Mouse (Mus musculus) cerebellum, postnatal 4 days (tissue): ENCODE results near the gene Ccdc117.
"Not testable (repeated sequence)": the region's sequence is repeated elsewhere in the genome, so short reads cannot be mapped to it uniquely, and the experiment has no call there.

Source experiments
- DNase-seq, 2 experiments: peaks; one replicate each; pipeline ENCODE4 v3.0.0; 2022; ENCODE audit warnings: low spot score in 2 of 2, mixed read lengths in 1 of 2

Gene Ccdc117

DNA sequence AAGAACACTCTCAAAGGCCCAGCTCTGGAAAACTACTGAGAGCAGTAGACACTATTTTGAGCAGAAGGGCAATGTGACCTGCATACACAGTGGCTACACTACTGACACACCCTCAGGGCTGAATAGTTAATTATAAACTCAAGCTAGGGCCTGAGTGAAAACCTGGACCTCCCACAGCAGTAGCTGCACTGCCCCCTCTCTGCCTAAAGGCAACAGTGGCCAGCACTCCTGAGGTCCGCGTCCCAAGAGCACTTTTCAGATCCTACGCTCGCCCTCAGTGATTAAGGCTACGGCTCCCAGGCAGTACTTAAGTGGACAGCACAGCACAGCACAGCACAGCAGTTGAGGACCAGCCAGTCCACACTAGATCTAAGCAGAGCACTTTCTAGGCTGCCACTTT is 8.9 kb downstream of the Ccdc117 start:
- no peak for DNase-seq

DNA sequence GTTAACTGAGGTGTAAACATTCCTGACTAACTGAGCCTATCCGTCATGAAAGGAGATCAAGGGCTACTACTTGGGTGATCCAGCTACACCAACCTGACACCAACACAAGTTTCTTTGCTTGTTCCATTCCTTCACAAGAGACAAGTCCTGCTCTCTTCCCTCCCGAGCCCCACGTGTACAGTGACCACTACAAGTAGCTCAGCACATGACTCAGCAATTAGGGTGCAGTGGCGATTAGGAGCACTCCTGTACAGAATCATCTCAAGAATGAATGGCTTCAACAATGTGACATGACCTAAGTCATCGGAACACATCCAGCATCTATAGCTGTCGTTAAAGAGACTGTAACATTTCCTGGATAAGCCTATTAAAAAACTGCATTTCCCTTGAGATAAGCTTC is 11.3 kb downstream of the Ccdc117 start:
- DNase-seq, result no peak

DNA sequence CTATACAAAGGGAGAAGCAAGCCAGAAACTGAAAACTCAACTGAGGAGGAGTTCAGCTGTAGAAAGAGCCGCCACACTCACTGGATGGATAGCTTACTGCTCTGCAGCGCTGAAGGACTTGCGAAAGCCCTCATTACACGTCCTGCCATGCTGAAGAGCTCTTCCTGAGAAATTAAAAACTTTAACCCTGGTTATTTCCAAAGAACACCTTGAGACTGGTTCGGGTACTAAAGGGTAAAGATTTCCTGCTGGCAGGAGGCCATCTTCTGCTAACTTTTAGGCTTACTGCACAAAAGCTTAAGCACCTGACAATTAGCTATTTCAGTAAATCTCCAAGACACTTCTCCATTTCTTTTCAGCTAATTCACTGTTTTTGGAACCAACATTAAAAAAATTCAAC is 11.8 kb downstream of the Ccdc117 start:
- no peak for DNase-seq

DNA sequence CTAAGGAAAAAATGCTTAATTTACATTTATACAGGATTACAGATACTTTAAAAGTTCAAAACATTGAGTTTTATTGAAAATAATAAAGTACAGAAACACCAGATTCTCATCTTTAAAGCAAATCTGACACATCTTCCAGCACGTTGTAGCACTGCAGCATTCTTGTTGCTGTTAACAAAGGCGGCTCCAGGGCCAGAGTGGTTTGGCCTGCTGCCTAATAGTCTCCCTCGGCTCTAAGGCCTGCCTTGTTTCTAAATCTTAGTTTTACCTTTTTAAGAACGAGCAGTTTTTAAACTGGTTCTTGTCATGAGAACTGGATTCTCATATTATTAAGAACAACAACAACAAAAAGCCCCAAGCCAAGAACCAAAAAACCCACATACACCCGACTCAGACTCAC is 13.1 kb downstream of the Ccdc117 start:
- DNase-seq, result no peak

DNA sequence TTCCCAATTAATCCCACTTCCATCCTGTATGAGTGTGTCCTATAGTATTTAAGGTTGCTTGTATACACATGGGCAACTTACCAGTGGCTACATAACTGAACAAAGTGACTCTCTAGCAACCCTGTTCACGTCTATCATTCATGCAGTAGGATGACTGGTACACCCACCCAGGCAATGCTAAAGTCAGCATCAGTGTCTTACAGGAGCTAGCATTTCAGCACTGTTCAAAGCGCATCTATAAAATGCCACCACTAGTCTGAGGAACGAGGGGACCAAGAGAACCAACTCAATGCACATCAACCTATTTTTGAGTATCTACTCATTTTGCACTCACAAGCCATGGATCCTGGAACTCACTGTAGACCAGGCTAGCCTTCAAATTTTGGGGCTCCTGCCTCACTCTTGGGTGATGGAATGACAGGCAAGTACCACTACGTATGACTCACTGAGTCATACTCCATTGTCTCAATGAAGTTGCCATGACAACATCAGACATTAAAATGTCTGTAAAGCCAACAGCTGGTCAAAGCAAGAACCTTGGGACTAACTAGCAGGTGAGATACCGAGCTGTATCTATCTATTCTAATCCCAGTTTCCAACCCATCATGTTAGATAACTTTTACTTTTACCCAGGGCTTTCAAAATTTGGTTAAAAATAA is 14.0 kb downstream of the Ccdc117 start:
- DNase-seq, result no peak

DNA sequence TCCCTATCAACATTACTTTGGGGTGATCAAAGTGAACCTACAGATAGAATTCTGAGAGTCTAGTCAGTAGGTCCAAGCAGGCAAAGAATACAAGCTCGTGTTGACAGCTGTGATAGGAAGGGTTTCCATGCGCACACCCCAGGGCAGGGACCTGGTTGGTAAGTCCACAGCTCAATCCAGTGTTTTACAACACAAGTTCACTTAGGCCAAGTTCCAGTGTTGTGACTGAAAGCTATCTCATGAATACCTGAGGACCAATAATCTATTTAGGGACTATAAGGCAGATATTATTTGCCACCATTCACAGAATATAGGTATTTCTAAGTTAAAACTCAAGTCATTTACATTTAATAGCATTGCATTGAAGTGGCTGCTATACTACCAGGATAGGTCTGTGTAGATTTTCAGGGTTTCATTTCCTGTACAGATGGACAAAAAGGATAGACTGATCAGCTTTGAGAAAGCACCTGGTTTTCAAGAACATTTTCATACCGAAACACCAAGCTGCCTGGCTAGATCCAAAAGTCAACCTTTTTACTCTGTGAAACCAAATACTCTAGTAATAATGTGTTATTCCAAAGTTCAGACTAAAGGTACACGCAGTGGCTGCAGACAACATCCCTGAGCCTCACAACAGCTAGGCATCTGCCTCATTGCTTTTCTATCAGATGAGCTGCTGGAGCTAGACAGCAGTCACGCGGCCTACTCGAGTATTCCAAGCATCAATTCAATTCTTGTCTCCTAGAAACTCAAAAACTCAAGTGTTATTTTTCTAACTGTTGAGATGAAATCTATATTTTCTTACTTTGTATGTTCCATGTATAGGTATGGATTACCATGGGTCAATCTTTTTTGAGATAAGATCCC is 15.2 kb downstream of the Ccdc117 start:
- no peak for DNase-seq

DNA sequence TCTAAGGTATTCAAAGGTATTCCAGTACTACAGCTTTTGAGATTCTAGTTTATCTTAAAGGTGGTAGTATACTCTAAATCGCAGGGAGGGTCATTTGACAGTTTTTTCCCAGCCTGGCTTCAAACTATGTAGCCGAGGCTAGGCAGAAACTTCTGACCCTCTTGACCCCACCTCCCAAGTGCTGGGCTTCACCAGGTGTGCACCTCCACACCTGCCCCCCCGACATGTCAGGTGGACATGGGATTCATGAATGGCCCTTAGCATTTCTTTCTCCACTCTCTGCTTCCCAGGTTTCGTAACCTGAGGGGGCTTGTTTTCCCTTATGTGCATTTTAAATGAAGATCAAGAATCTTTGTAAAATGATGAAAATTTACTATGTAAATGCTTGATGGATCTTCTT is 16.6 kb downstream of the Ccdc117 start:
- no peak for DNase-seq

DNA sequence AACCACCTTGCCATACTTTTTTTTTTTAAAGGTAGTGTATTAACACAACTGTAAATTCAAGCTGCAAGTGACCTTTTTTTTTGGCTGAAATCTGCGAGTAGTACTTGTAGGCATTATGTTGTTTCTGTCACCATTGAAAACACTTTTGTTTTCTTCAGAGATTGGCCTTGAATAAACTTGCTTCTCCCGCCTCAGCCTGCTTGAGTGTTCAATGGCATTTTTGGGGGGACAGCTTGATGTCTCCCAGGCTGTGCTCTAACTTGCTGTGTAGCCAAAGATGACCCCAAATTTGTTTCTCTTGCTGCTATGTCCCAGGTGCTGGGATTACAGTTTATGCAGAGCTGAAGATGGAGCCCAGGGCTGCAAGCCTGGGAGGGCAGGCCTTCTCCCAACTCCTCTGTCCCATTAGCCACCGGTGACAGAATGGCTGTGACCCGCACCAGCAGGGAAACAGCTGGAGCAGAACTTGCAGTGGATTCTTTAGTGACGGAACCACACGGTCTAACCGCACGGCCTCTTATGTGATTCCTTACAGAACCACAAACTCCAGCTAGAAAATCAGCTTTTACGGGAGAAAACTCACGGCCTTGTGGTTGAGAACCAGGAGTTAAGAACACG is 19.1 kb downstream of the Ccdc117 start:
- no peak for DNase-seq

DNA sequence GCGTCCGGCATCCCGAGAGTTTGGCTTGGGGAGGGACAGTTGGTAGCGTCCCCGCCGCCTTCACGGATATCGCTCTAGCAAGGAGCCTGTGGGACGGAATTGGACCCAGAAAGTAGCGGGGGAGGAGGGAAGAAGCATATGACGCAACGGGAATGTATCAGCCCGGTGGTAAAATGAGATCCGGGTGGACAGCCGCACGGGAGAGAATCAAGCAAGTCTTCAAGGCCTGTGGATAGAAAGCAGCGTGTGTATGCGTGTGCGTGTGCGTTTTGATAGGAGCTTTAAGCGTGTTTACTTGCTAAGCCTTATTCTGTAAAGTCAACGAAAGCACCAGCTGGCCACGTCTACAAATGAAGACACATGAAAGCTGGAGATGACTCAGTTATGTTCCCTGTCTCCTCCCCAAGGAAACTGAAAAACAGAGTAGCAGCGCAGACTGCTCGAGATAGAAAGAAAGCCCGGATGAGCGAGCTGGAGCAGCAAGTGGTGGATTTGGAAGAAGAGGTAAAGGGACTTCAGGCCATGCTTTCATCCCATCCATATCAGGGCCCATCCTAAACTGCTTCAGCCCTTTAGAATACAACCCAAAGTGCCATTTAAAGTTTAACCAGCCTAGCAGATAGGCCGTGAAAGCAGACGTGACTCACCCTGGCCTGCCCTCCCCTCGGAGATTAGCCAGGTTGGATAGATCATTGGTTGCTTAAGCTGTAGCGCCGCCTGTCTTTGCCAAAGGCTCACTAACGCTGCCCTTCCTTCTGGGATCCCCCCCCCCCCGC is 20.3 kb downstream of the Ccdc117 start:
- DNase-seq, result peak in 1 of 2 experiments; percentile 50

DNA sequence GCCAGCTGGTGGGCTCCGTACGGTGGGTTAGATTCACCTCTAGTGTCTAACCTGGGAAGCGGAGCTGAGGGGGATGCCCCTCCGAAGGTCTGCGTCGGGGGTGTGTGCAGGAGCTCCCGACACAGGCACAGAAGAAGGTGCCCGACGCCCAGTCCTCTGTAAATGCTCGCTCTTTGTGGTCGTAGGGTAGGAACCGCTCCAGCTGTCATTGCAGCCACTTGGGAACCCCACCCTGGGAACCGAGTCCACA is 20.8 kb downstream of the Ccdc117 start:
- no peak for DNase-seq

DNA sequence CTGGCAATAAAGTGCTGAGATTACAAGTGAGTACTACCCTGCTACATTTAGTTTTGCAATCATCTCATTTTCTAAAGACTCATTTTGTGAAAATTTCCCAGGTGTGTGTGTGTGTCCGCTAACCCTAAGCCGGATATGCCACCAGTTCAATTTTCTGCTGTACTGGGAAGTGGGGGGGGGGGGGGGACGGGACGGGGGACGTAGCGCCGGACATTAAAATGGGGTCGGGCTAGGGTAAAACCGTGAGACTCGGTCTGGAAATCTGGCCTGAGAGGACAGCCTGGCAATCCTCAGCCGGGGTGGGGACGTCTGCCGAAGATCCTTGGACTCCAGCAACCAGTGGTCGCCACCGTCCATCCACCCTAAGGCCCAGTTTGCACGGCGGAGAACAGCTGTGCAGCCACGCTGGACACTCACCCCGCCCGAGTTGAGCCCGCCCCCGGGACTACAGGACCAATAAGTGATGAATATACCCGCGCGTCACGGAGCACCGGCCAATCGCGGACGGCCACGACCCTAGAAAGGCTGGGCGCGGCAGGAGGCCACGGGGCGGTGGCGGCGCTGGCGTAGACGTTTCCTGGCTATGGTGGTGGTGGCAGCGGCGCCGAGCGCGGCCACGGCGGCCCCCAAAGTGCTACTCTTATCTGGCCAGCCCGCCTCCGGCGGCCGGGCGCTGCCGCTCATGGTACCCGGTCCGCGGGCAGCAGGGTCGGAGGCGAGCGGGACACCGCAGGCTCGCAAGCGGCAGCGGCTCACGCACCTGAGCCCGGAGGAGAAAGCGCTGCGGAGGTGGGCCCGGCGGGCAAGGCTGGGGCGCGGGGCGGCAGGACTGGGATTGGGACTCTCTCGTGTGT is 21.3 kb downstream of the Ccdc117 start, which contains the start of gene Xbp1:
Gene Xbp1, plus strand, starts transcription at position 248 of the 854 bp plus-strand sequence.
- DNase-seq, result peak; percentile 95 to 97

DNA sequence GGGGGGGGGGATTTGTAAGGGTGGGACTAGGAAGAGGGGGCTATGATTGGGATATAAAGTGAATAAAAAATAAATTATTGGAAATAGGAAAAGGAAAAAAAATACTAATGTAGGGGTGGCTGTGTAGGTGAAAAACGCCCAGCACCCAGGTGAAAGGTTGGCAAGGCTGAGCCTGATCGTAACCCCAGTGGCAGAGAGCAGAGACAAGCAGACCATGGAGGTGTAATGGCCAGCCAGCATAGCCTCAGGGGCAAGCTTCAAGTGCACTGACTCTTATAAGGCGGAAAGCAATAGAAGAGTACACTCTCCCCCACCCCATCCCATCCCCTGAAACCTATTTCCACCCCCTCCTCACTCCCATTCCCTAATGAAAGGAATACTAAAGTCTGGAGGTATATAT is 22.3 kb downstream of the Ccdc117 start:
- DNase-seq, result no peak

DNA sequence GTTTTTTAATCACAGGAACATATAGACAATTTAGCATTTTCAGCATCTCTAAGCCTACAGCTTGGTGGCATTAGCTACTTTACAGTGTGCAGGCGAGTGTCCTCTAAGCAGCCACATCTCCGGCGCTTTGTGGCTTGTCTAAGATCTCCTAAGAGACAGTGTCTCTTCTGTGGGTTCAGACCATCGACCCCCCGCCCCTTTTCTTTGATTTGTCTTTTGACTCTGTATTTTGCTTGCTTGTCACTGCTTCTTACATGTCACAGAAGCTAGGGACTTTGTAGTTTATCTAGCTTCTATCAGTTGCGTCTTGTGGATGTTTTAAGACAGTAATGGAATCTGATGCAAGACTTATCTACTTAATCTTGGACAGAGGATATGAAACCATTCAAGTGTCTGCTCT is 24.6 kb downstream of the Ccdc117 start:
- DNase-seq, result no peak

DNA sequence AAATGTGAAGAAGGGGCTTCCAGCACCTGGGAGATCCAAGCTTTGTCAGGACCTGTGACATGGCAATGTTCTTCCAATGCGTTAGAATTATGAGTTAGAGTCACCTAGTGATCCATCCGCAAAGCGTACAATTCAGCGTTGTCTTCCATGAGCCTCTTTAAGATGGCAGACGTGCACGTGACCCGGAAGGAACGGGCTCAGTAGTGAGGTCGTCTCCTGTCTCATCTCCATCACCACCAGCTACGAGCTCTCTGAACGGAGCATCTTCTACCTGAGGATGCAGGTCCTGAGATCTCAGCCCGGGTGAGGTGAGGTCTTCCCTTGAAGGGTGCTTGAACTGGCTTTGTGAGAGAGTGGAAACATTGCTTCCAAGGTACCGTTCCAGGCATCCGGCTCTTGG is 25.4 kb downstream of the Ccdc117 start:
- no peak for DNase-seq

DNA sequence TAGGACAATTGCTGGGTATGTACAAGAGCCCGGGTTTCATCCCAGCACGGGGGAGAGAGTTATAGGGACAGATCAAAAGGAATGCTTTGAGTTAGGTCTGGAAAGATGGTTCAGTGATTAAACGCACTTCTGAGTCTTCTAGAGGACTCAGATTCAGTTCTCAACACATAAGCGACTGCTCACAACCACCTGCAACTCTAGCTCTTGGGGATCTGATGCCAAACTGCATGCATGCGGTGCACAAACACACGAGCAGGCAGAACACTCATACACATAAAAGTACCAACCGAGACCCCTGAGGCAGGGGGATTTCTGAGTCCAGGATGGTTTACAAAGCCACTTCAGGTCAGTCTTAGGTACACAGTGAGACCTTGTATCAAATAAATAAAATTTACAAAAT is 25.8 kb downstream of the Ccdc117 start:
- DNase-seq, result no peak

DNA sequence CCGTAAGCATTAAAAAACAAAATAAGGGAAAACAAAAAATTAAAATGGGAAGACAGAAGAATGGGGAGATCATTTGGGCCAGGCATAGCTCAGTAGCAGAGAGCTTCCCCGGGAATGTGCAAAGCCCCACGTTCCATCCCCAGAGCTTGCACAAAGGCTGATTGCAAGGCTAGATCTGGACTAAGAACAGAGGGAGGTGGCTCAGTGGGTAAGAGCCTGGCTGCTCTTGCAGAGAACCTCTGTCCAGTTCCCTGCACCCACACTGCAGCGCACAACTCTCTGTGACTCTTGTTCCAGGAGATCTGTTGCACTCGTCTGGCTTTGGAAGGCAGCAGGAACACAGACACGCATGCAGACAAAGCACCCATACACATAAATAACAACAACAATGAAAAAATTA is 26.3 kb downstream of the Ccdc117 start:
- no peak for DNase-seq

DNA sequence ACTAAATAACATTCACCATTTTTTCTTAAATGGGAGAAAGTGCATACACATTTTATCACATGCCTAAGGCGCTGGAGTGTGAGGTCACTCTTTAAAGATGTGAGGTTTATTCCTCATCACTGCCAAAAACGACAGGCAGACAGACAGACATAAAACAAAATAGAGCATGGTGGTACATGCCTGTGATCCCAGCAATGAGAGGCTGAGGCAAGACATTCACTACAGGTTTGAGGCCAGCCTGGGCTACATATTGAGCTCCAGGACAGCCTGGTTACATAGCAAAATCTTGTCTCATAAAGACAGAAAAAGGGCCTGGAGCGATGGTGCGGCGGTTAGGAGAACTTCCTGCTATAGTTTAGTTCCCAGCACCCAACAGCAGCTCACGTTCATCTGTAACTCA is 26.8 kb downstream of the Ccdc117 start:
- DNase-seq, result no peak

DNA sequence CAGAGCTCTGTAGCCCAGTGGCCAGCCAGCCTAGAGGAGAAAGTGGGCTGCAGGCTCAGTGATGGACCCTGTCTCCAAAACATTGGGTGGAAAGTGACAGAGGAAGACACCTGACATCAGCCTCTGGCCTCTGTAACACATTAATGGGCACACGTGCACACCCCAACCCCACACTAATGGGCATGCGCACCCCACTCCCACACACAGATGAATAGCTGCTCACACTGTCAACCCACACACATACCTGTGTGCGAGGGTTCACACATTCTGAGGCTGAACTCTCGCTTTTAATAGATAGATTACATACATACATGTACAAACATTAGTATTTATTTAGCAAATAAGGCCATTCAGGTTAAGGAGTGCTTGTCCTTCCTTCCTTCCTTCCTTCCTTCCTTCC is 27.9 kb downstream of the Ccdc117 start:
- DNase-seq, result no peak

DNA sequence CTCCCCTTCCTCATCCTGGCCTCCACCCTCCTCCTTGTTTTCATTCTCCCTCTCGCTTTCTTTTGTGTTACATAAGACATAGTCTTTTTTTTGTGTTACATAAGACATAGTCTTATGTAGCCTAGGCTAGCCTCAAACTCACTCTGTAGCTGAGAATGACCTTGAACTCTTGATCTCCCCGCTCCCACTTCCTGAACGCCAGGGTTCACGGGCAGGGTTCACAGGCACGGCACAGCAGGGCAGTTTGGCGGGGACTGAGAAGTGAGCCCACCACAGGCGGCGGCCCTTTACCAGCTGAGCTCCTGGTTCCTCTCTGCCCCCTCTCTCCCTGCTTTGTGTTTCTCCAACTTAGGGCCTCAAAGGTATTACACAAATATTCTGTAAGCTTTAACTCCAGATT is 29.0 kb downstream of the Ccdc117 start:
- DNase-seq, result no peak

DNA sequence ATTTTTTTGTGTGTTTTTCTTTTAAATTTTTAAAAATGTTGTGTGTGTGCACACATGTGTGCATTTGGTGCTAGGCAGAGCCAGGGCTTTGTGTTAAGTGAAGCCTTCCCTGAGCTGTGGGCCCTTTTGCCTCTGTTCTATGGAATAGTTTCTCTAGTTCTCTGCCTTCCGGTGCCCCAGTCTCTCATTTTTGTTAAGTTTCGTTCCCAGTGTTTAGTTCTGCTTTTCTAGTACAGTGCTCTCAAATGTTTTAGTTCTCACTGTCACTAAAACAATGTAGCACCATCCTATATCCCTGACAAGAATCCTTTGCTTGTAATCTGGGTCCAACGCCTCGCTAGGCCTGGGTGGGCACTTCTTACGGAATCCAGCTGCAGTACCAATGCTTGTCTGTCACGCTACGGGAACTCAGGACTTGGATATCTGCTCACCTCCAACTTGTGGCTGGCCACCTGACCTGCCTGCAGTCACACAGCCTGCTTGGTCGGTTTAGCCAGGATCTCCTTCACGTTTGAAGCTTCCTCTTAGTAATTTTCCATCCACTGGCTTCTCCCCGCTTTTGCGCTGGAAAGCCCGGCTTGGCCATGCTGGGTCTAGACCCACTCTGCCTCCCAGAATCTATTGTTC is 29.8 kb downstream of the Ccdc117 start:
- no peak for DNase-seq

DNA sequence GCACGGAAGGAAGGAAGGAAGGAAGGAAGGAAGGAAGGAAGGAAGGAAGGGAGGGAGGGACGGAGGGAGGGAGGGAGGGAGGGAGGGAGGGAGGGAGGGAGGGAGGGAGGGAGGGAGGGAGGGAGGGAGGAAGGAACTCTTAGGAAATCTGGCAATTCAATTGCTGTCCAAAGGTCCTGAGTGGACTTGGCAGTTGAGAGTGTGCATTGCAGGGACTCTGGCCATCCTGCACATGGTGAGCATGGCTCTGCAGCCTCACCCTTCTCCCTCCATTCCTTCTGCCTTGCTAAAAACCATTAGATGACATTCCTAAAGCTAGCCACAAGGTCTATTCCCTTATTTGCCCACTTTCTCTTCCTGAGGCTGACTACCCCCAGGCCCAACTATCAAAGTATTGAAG is 31.3 kb downstream of the Ccdc117 start:
- not testable (repeated sequence) for DNase-seq
